Mouse (Mus musculus) regulatory T cell (primary cell): ENCODE data around the gene BC005537.

Experiments
- in situ Hi-C: fragments of 300-600 bp; cut with MboI, MseI; formaldehyde crosslinking; loops from one replicate; pipeline ENCODE4 v1.15.1; 2025; ENCODE audit warnings: high pct_unique_total_duplicates

Gene BC005537

DNA sequence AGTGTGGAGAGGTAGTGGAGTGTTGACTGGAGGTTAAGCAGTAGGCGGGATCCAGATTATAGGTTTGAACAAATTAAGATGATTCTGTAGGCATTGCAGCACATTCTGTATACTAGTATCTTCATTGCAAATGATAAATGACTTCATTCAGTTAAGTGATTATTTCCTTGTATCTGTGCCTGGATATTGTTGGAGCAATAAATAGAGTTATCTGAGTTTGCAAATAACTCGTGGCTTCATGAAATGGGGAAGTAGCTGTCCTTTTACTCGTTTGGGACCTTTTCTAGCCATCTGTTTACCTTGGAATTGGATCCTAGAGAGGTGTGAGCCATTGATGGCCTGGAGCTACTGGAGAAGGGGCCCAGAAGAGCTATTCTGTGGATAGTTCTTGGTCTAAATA lies 38.4 kb downstream of the BC005537 start:
- in situ Hi-C loops, result loop anchor here (5.0 kb wide), 1 partner anchor 102 kb away; the partner anchor contains the start of gene Gpld1

DNA sequence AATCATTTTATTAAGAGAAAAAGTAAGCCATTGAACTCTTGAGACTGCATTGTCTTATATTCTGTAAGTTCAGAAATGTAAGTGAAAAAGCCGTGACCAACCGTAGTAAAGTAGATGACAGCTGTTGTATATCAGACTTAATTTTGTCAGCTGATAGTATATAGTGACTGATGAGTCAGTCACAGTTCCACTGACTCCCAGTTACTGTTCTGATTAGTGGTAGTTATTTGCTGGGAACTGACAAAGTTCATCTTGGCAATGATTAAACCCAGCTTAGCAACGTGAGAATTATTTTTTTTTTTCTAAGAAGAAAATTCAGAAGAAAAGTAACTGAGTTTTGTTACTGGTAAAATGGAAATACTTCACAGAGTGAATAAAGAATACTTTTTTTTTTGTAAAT lies 40.2 kb downstream of the BC005537 start:
- in situ Hi-C loops, result no loop called here

DNA sequence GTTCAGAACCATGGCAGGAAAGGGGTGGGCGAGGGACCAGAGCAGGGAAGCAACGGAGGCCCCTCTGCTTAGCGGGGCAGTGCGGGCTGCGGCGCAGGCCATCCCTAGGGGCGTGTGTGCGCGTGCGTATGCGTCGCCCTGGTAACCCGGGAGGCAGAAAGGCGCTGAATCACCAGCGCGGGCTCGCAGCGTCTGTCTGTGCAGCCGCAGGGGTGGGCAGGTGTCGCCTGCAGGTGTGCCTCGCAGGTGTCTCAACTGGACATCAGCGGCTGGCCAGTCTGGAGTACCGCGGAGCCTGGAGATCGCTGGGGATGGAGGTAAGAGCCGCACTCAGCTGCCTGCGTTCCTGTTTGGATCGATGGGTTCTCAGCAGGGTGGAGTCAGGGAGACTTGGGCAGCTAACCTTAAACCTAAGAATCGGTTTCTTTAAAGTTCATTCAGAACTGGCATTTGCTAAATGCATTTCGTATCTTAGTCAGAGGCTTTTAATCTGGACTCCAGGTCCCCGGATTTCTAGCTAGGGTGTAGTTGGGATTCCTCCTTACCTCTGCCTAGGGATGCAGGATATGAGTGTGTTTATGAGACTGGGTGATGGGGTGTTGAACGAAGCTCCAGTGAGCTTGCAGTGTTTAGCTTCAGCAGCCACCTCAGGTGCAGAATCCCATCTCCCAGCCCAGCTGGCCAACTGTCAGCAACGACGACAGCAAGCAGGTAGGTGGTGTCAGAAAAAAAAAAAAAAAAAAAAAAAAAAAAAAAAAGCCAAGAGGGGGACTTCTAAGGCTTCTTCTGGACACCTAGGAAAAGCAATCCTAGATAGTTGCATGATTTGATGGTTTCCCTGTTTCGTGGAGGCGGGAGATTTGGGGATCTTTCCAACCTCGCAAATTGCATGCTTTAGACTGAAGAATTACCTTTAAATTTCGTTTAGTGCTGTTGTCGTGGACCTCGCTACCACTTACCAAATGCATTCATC lies 43.8 kb downstream of the BC005537 start, which contains the start of gene D130043K22Rik:
TSS of gene D130043K22Rik (plus strand) at position 153 of the 973 bp plus-strand sequence.
- in situ Hi-C loops, result no loop called here

- in situ Hi-C loops, result no loop called here
Observed at GRCm38 (mm10) chr13:24849318-24849717, 47.9 kb downstream of the BC005537 start.

DNA sequence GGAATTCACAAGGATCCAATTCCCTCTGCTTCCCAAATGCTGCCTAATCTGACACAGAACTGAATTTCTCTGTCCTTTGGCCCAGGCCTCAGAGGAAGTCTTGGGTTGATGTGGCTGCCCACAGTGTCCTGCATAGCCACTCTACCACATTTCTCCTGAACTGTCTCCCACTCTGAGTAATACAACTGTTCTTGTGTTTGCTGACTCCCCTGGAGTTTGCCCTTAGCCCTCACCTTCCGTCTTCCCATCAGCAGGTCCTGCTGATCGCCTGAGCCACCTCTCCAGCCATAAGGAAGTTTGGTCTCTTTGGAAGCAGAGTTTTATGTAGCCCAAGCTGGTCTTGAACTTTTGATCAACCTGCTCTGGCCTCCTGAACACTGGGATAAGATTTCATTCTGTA lies 50.5 kb downstream of the BC005537 start:
- in situ Hi-C loops, result no loop called here

DNA sequence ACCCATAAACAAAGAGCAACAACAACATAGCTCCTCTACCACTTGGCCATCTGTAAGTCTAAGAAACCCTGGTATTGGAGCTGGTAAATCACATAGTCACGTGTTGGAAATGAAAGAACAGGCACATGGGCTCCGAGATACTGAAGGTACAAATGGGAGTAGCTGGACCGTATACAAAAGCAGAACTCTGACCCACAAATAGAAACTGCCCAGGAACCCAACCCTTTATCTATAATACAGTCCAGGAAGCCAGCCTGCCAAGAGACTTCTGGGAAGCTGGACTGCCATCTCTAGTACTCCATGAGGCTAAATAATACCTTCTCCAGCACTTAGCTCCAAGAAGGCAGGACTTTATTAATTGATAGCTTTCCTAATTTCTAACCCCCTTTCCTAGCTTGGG lies 51.1 kb downstream of the BC005537 start:
- in situ Hi-C loops, result no loop called here

DNA sequence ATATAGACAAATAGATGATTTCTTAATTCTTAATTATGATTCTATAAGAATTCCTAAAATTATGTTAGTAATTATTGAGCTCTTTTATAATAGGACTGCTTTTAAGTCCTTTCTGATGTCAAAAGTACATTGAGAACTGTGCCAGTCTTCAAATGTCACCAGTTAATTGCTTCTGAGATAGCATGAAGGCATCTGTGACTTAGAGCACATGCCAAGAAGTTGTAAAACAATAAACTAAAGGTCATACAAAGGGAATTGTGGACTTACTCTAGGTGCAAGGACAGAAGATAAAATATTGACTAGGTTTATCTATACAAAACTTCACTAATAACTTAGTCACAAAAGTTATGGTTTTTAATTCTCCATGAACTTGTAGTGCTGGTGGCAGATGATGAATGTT lies 57.7 kb downstream of the BC005537 start:
- in situ Hi-C loops, result no loop called here

DNA sequence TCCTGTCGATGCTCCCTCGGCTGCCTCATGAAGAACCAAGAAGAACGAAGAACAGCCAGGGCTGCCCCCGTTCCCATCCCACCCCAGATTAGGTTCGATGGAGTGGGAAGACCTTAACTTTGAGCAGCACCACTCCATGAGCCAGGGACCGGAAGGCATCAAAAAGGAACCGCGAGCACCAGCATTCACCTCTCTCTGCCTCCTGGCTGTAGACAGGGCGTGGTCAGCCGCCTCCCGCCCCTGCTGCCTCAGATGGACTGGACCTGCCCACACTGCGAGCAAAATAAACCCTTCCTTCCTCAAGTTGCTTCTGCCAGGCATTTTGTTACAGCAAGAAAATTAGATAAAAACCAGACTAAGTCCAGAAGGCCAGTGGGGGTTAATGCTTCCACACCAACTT lies 59.6 kb downstream of the BC005537 start:
- in situ Hi-C loops, result no loop called here

DNA sequence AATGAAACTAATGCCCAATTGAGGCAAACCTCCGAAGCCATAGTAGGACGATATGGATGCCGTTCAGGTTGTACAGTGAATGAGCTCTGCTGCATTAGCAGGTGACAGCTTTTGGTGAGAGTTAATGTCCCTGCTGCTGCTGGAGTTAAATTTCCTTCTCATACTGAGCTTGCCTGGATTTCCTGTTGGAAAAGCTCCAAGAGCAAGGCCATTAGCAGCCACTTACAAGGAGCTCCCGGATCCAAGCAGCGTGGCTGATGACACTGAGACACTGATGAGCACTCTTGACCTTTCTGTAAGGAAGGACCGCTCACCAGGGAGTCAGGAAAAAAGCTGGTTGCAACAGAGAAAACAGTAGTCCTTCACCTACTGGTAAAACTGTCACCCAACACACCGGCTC lies 60.6 kb downstream of the BC005537 start:
- in situ Hi-C loops, result no loop called here

- in situ Hi-C loops, result no loop called here
Observed at GRCm38 (mm10) chr13:24862520-24862919, 61.1 kb downstream of the BC005537 start.
